Mouse (Mus musculus) hindbrain, postnatal 0 days (tissue): ENCODE measurements around the gene Glyr1. TPM values are rescaled to one million over a fixed set of nuclear protein-coding genes. Genes with fewer than 3 reads are reported as not detected.

Experiments
- ATAC-seq: fragments of 200-750 bp; cut with Nextera tagmentation; 2 replicates; pipeline ENCODE4 v1.8.0; 2017; ENCODE audit warnings: mild to moderate bottlenecking, moderate TSS enrichment, moderate library complexity
- DNase-seq: peaks from one replicate; pipeline ENCODE4 v3.0.0-alpha.2; 2015; ENCODE audit warnings: low spot score
- H3K27ac ChIP-seq: fragments of 300-500 bp; sonication (generic); 2 replicates; pipeline ENCODE4 v1.5.1; 2014; ENCODE audit warnings: mild to moderate bottlenecking
- H3K27me3 ChIP-seq: fragments of 300-500 bp; sonication (generic); 2 replicates; pipeline ENCODE4 v1.6.1; 2014; ENCODE audit warnings: low read length, mixed read lengths; ENCODE audit not compliant: insufficient read depth
- H3K36me3 ChIP-seq: fragments of 300-500 bp; sonication (generic); 2 replicates; pipeline ENCODE4 v1.6.1; 2014; ENCODE audit warnings: low read length, mixed read lengths; ENCODE audit not compliant: insufficient read depth
- H3K4me1 ChIP-seq: fragments of 300-500 bp; sonication (generic); 2 replicates; pipeline ENCODE4 v1.6.1; 2014; ENCODE audit warnings: antibody characterized with exemption, low read length, mixed read lengths; ENCODE audit not compliant: insufficient read depth
- H3K4me2 ChIP-seq: fragments of 300-500 bp; sonication (generic); 2 replicates; pipeline ENCODE4 v1.6.1; 2014; ENCODE audit warnings: low read depth, mild to moderate bottlenecking, low read length, moderate library complexity, mixed read lengths
- H3K4me3 ChIP-seq: fragments of 300-500 bp; sonication (generic); 2 replicates; pipeline ENCODE4 v1.5.1; 2014; ENCODE audit warnings: low read length
- H3K9ac ChIP-seq: fragments of 300-500 bp; sonication (generic); replicated peaks from 2 replicates; pipeline ENCODE4 v1.6.1; 2014; ENCODE audit warnings: mild to moderate bottlenecking, low read length, moderate library complexity, mixed read lengths
- H3K9me3 ChIP-seq: fragments of 300-500 bp; sonication (generic); 2 replicates; pipeline ENCODE4 v1.6.1; 2016; ENCODE audit warnings: low read length, mixed read lengths
- CTCF ChIP-seq: IDR thresholded peaks from 2 replicates; pipeline ENCODE4 v1.5.1; 2016; ENCODE audit warnings: antibody characterized with exemption, control low read depth, low read depth
- WGBS: fragments of 180-500 bp; shearing (Covaris S2); extraction: QIAGEN DNeasy Blood & Tissue Kit; methylation state at CpG from one replicate; pipeline ENCODE4 v1.1.7; 2014; 5-methylcytosine and 5-hydroxymethylcytosine counted together
- polyA plus RNA-seq: library from polyadenylated mRNA; unstranded; fragments of >200 nt; fragmentation: Nextera tagmentation; extraction: Ambion mirVana; gene quantifications from 2 replicates; pipeline ENCODE4 v1.2.1, GENCODE M21; 2015
- total RNA-seq: library from RNA; depleted of rRNA; stranded (reverse); fragments of >200 nt; gene quantifications from 2 replicates; pipeline ENCODE4 v1.2.3, GENCODE M21; 2014

Gene Glyr1
- total and polyA plus RNA-seq, 2 experiments from 2014 or later: 139 to 161 TPM

DNA sequence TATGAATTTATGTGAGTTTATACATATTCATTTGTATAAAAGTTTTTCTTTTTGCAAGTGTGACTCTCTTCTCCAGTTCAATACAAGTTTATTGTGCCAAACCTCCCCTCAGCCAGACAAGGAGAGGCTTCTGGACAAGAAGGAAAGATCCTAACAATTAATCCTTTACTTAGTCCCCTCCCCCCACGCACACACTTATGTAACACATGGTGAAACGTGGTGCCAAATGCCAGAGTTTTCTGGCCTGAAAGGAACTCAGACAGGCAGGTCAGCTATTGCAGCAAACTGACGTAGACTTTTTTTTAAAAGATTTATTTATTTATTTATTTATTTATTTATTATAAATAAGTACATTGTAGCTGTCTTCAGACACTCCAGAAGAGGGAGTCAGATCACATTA lies 49.1 kb downstream of the Glyr1 start:
- no peak for ATAC-seq
- TF ChIP-seq CTCF: no peak
- Histone ChIP-seq H3K4me3 (no peak overlapping the region), H3K9me3 (no peaks in the 10 kb centered on the region), H3K4me2 (no peak overlapping the region), H3K9ac (no peak overlapping the region), H3K36me3 (no peaks in the 10 kb centered on the region), H3K4me1 (no peaks in the 10 kb centered on the region), H3K27ac (no peak overlapping the region), H3K27me3 (no peaks in the 10 kb centered on the region)
- DNase-seq: no peak
- 63% methylated on average over 3 of the region's 3 CpGs for WGBS

DNA sequence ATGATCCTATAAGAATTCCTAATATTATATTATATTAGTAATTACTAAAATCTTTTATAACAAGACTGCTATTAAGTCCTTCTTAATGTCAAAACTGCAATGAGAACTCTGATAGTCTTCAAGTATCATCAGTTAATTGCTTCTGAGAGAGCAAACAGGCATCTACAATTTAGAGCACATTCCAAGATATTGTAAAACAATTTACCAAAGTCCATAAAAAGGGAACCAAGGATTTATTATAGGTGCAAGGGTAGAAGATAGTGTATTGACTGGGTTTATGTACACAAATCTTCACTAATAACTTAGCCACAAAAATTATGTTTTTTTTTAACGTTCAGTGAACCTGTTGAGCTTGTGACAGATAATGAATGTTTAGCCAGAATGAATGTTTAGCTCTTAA lies 50.7 kb downstream of the Glyr1 start:
- Histone ChIP-seq H3K27me3 (no peaks in the 10 kb centered on the region), H3K9me3 (no peaks in the 10 kb centered on the region), H3K4me3 (no peak overlapping the region), H3K9ac (no peak overlapping the region), H3K4me2 (no peak overlapping the region), H3K4me1 (no peaks in the 10 kb centered on the region), H3K27ac (no peak overlapping the region), H3K36me3 (no peaks in the 10 kb centered on the region)
- no peak for DNase-seq
- no peak for TF ChIP-seq CTCF
- no peak for ATAC-seq
- WGBS: 79% methylated on average over 1 of the region's 1 CpGs

DNA sequence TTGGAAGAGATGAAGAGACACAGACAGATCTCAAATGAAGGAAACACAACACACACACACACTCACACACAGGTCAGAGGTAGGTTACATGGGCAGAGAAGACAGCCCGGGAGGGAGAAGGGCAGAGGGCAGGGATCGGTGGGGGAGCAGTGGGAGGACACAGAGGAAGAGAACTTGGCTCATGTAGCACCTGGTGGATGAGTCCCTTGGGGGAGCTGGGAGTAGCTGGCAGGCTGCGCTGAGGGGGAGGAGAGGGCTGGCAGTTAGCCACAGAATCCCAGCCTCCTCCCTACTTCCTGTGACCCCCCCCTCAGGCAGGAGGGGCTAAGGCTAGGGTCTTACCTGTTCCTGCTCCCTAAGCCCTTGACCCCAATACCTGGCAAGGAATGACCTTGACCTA lies 52.1 kb downstream of the Glyr1 start, which contains the start of gene Sept12:
Sept12 (minus strand) TSS at position 300 of the 400 bp plus-strand sequence.
- H3K4me2 ChIP-seq: no peak within 1 kb of the TSS
- TF ChIP-seq CTCF: no peak
- 51% methylated on average over 3 of the region's 3 CpGs for WGBS
- ATAC-seq (no peak), DNase-seq (no peak)
- no peak within 1 kb of the TSS for H3K4me3 ChIP-seq
- no peak within 1 kb of the TSS for H3K27ac ChIP-seq
- no peaks in the 10 kb centered on the region for H3K9me3 ChIP-seq
- no peaks in the 10 kb centered on the region for H3K27me3 ChIP-seq
- no peaks in the 10 kb centered on the region for H3K36me3 ChIP-seq
- no peak within 1 kb of the TSS for H3K9ac ChIP-seq
- no peaks in the 10 kb centered on the region for H3K4me1 ChIP-seq

DNA sequence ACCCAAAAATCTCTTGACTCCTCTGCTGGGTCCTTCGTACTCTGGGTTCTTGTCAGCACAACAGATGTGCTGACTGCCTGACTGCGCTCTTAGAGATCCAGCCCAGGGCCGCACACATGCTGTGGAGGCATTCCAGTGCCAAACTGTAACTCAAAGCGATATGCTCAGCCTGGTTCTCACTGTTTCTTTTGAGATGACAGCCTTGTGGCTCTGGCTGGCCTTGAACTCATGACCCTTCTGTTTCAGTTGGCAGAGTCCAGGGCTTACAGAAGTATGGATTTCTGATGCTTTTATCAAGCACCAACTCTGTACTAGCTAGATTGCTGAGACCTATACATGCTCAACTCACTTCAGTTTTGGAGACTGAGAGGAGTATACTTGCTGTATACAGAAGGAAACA lies 56.4 kb downstream of the Glyr1 start:
- no peak overlapping the region for H3K4me3 ChIP-seq
- H3K36me3 ChIP-seq: no peaks in the 10 kb centered on the region
- H3K4me1 ChIP-seq: no peaks in the 10 kb centered on the region
- no peaks in the 10 kb centered on the region for H3K9me3 ChIP-seq
- no peak for ATAC-seq
- H3K9ac ChIP-seq: no peak overlapping the region
- WGBS: 73% methylated on average over 4 of the region's 4 CpGs
- no peak for DNase-seq
- H3K27ac ChIP-seq: no peak overlapping the region
- no peak for TF ChIP-seq CTCF
- H3K4me2 ChIP-seq: no peak overlapping the region
- H3K27me3 ChIP-seq: no peaks in the 10 kb centered on the region

DNA sequence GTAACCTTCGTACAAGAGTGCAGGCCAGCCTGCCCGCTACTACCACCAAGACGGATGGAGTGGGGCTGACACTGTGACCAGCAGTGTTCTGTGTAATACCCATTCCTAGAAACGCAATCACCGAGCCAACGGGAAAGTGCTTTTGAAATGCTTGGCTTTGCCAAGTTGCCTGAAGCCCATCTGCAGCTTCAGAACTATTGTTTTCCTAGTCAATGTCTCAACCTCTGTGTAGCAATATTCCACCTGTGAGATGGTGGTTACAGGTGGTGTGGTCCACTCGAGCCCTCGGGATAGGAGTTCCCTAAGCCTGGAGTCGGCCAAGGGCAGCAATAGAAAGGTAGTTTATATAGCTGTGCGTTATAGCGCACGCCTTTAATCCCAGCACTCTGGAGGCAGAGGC lies 64.9 kb downstream of the Glyr1 start:
- WGBS: 92% methylated on average over 12 of the region's 12 CpGs

DNA sequence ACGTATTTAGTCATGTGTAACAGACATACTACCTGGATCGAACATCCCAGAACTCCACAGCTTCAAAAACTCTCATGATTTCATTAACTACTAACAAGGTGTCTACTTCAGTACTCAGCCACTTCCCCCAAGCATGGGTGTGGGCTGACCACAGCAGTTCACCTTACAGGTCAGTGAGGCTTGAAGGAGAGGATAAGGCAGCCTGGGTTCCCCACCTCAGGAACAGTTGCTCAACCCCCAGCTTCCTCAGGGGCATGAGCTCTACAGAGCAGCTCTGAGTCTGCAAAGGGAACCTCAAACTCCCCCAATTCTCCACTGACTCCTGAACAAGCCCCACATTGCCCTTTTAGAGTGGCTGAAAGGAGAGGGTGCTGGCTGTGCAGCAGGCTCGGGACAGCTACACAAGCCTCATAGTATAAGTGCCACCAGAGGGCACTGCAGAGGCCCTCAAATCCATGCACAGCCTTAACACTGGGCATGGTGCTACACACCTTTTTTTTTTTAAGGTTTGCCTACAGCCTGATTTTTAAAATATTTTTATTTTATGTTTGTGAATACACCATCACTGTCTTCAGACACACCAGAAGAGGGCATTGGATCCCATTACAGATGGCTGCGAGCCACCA lies 69.8 kb downstream of the Glyr1 start:
- peak; percentile 67 for TF ChIP-seq CTCF
- H3K36me3 ChIP-seq: no peaks in the 10 kb centered on the region
- H3K4me3 ChIP-seq: no peak overlapping the region
- H3K9me3 ChIP-seq: no peaks in the 10 kb centered on the region
- ATAC-seq: peak; percentile 59; the same call in 1 of the 2 replicates
- H3K4me2 ChIP-seq: no peak overlapping the region
- no peak overlapping the region for H3K9ac ChIP-seq
- H3K27me3 ChIP-seq: no peaks in the 10 kb centered on the region
- H3K4me1 ChIP-seq: no peaks in the 10 kb centered on the region
- H3K27ac ChIP-seq: no peak overlapping the region
- DNase-seq: peak; percentile 39
- WGBS: 66% methylated on average over 4 of the region's 4 CpGs

More for the DNA sequence above, 64.9 kb downstream of the Glyr1 start:
- Histone ChIP-seq H3K9me3 (no peaks in the 10 kb centered on the region), H3K9ac (no peak overlapping the region), H3K4me3 (no peak overlapping the region), H3K4me2 (no peak overlapping the region), H3K36me3 (no peaks in the 10 kb centered on the region), H3K27me3 (no peaks in the 10 kb centered on the region), H3K4me1 (no peaks in the 10 kb centered on the region), H3K27ac (no peak overlapping the region)
- DNase-seq: no peak
- TF ChIP-seq CTCF: no peak
- ATAC-seq: no peak

DNA sequence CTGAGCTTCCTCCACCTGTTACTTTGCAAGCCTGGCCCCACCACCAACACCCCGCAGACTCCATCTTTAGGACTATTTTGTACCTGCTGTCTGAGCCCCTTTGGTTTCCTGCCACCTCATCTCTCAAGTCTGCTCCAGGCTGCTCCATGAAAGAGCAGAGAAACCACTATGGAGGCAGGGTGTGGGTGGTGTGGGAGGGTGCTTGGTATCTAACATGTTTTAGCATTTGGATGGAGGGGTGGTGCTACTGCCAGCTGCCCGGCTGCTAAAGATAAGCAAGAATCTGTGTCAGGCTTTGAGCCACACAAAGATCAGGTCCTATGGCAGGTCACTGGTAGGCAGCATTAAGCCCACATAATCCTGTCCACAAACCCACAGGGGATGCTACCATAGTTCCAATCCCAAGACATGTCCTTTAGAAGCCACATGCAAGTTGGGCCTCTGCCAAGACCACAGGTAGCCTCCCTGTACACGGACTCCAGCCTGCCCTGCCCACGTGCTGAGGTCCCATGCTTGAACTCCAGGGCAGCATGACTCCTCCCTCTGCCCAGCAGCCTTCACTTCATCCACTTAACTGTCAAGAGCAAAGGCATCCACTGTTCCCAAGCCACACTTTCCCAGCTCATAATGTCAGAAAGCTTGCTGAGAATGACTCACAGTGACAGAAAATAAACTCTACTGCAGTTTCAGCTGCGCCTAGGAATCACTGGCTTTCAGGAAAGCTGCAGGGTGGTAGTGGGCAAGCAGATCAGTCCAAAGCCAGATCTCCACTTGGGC lies 71.2 kb downstream of the Glyr1 start:
- 61% methylated on average over 5 of the region's 5 CpGs for WGBS
- DNase-seq (no peak), ATAC-seq (no peak)
- no peaks in the 10 kb centered on the region for H3K9me3 ChIP-seq
- H3K36me3 ChIP-seq: no peaks in the 10 kb centered on the region
- H3K4me2 ChIP-seq: no peak overlapping the region
- H3K4me3 ChIP-seq: no peak overlapping the region
- H3K27me3 ChIP-seq: no peaks in the 10 kb centered on the region
- H3K4me1 ChIP-seq: no peaks in the 10 kb centered on the region
- no peak overlapping the region for H3K27ac ChIP-seq
- TF ChIP-seq CTCF: no peak
- no peak overlapping the region for H3K9ac ChIP-seq
